Mouse (Mus musculus) midbrain, postnatal 0 days (tissue): ENCODE measurements around the gene Neu1. TPM values are rescaled to one million over a fixed set of nuclear protein-coding genes. Genes with fewer than 3 reads are reported as not detected.

Source experiments
- ATAC-seq: fragments of 200-750 bp; cut with Nextera tagmentation; 2 replicates; pipeline ENCODE4 v1.8.0; 2017; ENCODE audit warnings: moderate number of reproducible peaks, mild to moderate bottlenecking, moderate TSS enrichment, moderate library complexity; ENCODE audit not compliant: low FRiP score
- DNase-seq: peaks from one replicate; pipeline ENCODE4 v3.0.0-alpha.2; 2015; ENCODE audit warnings: low spot score
- H3K27ac ChIP-seq: fragments of 300-500 bp; sonication (generic); 2 replicates; pipeline ENCODE4 v1.5.1; 2014; ENCODE audit warnings: low read depth, mild to moderate bottlenecking, low read length, mixed read lengths
- H3K27me3 ChIP-seq: fragments of 300-500 bp; sonication (generic); 2 replicates; pipeline ENCODE4 v1.6.1; 2014; ENCODE audit warnings: low read length, control low read depth, mixed read lengths; ENCODE audit not compliant: insufficient read depth
- H3K36me3 ChIP-seq: fragments of 300-500 bp; sonication (generic); 2 replicates; pipeline ENCODE4 v1.6.1; 2014; ENCODE audit warnings: low read length, control low read depth, mixed read lengths; ENCODE audit not compliant: insufficient read depth
- H3K4me1 ChIP-seq: fragments of 300-500 bp; sonication (generic); 2 replicates; pipeline ENCODE4 v1.6.1; 2014; ENCODE audit warnings: mild to moderate bottlenecking, control low read depth, antibody characterized with exemption, low read length, mixed read lengths; ENCODE audit not compliant: insufficient read depth
- H3K4me2 ChIP-seq: fragments of 300-500 bp; sonication (generic); 2 replicates; pipeline ENCODE4 v1.6.1; 2014; ENCODE audit warnings: low read depth, mild to moderate bottlenecking, low read length, mixed read lengths; ENCODE audit not compliant: poor library complexity, severe bottlenecking
- H3K4me3 ChIP-seq: fragments of 300-500 bp; sonication (generic); 2 replicates; pipeline ENCODE4 v1.5.1; 2014; ENCODE audit warnings: low read depth, mild to moderate bottlenecking, low read length, moderate library complexity
- H3K9ac ChIP-seq: fragments of 300-500 bp; sonication (generic); replicated peaks from 2 replicates; pipeline ENCODE4 v1.6.1; 2014; ENCODE audit warnings: mild to moderate bottlenecking, low read length, moderate library complexity, mixed read lengths; ENCODE audit not compliant: poor library complexity, severe bottlenecking
- H3K9me3 ChIP-seq: fragments of 300-500 bp; sonication (generic); 2 replicates; pipeline ENCODE4 v1.6.1; 2016; ENCODE audit warnings: low read length, control low read depth
- CTCF ChIP-seq: IDR thresholded peaks from 2 replicates; pipeline ENCODE4 v1.5.1; 2016; ENCODE audit warnings: antibody characterized with exemption, mild to moderate bottlenecking
- WGBS: fragments of 180-500 bp; shearing (Covaris S2); extraction: QIAGEN DNeasy Blood & Tissue Kit; methylation state at CpG from one replicate; pipeline ENCODE4 v1.1.7; 2014; 5-methylcytosine and 5-hydroxymethylcytosine counted together
- polyA plus RNA-seq: library from polyadenylated mRNA; unstranded; fragments of >200 nt; fragmentation: Nextera tagmentation; extraction: Ambion mirVana; gene quantifications from 2 replicates; pipeline ENCODE4 v1.2.1, GENCODE M21; 2015
- total RNA-seq: library from RNA; depleted of rRNA; stranded (reverse); fragments of >200 nt; gene quantifications from 2 replicates; pipeline ENCODE4 v1.2.3, GENCODE M21; 2014

The Neu1 gene
- total and polyA plus RNA-seq, 2 experiments from 2014 or later, result 42.7 to 96.3 TPM

DNA sequence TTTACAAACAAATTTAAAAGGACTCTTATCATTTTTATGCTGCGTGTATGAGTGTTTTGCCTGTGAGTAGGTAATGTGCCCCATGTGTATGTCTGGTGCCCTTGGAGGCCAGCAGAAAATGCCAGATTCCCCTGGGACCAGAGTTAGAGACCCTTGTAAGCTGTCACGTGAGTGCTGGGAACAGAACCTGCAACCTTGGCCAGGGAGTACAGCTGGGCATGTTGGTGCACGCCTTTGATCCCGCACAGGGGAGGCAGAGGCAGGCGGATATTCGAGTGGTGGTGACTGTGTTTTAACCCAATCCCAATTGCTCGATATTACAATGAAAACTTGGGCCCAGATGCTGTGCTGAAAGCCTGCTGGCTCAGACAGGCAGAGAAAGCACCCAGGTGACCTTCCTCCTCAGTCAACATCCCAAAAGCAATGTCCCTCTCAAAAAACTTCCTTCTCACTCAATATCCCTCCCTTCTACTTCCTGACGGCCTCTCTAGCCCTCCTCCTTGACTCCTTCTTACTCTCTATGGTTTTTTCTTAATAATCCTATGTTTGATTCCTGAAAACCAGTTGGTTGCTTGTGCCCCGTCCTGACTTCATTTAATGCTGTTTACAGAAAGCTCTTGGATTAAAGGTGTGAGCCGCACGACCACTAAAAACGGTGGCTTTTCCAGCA is 40.8 kb upstream of the Neu1 start:
- Histone ChIP-seq H3K36me3 (no peaks in the 10 kb centered on the region), H3K4me1 (peaks cover 4% of the 10 kb centered on the region; the same call in 1 of the 2 replicates)

GRCm38 (mm10) chr17:34891377-34891776 is 39.7 kb upstream of the Neu1 start:
- 98% methylated on average over 2 of the region's 2 CpGs for WGBS
- no peak overlapping the region for H3K4me3 ChIP-seq
- no peak for TF ChIP-seq CTCF
- no peak overlapping the region for H3K4me2 ChIP-seq
- H3K27ac ChIP-seq, result no peak overlapping the region
- H3K36me3 ChIP-seq, result no peaks in the 10 kb centered on the region
- peaks cover 12% of the 10 kb centered on the region for H3K4me1 ChIP-seq
- no peaks in the 10 kb centered on the region for H3K27me3 ChIP-seq
- no peak overlapping the region for H3K9ac ChIP-seq
- DNase-seq (no peak), ATAC-seq (no peak)
- H3K9me3 ChIP-seq, result no peaks in the 10 kb centered on the region

More for the DNA sequence above, 40.8 kb upstream of the Neu1 start:
- no peak overlapping the region for H3K27ac ChIP-seq
- H3K9ac ChIP-seq, result no peak overlapping the region
- no peaks in the 10 kb centered on the region for H3K27me3 ChIP-seq
- DNase-seq (no peak), ATAC-seq (no peak)
- no peak for TF ChIP-seq CTCF
- WGBS, result 89% methylated on average over 12 of the region's 12 CpGs
- no peak overlapping the region for H3K4me2 ChIP-seq
- H3K4me3 ChIP-seq, result no peak overlapping the region
- H3K9me3 ChIP-seq, result no peaks in the 10 kb centered on the region

DNA sequence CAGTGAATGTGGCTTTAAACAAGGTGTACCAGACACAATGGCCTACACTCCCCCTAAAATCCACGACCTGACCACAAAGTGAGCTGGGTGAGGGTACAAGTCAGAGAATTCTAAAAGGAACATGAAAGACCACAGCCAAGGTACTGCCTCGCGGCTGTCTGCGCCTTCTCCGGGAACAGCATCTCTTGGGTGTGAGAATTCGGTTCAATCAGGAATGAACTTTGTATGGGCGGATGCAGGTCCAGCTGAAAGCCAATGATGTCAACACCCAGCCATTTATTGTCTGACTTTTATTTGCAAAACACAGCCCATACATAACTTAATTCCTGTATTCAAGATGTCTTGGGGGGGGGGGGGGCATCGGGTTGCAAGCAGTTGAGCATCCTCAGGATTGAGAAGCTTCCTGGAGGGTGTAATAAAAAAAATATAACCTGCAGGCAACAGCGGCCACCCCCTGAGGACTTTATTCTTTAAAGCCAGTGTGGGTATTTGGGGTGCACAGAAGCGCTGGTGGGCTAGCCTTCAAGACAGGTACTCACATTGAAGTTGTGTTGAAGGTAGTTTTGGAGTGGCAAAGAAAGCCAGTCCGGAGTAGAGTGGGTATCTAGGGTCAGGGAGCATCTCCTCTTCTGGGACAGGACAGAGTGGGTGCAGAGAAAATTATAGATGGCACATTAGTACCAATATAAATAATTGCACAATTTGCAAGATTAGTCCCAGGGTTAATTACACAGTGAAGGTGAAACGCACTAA is 37.8 kb upstream of the Neu1 start:
- H3K4me3 ChIP-seq, result peak overlapping the region; percentile 71
- no peaks in the 10 kb centered on the region for H3K27me3 ChIP-seq
- H3K4me2 ChIP-seq, result peak overlapping the region; percentile 65
- ATAC-seq (no peak), DNase-seq (no peak)
- H3K4me1 ChIP-seq, result peaks cover 18% of the 10 kb centered on the region
- TF ChIP-seq CTCF, result no peak
- no peaks in the 10 kb centered on the region for H3K9me3 ChIP-seq
- H3K36me3 ChIP-seq, result no peaks in the 10 kb centered on the region
- peak overlapping the region; percentile 33; the same call in 1 of the 2 replicates for H3K9ac ChIP-seq
- peak overlapping the region; percentile 76 for H3K27ac ChIP-seq
- WGBS, result 68% methylated on average over 12 of the region's 12 CpGs

GRCm38 (mm10) chr17:34894074-34894597 is 36.9 kb upstream of the Neu1 start:
- peak; percentile 47 for TF ChIP-seq CTCF
- peaks cover 18% of the 10 kb centered on the region for H3K4me1 ChIP-seq
- peak overlapping the region; percentile 88 for H3K9ac ChIP-seq
- H3K4me2 ChIP-seq, result peak overlapping the region; percentile 65
- ATAC-seq (peak; percentile 90), DNase-seq (peak; percentile 98)
- WGBS, result under 1% methylated on average over 26 of the region's 51 CpGs
- no peaks in the 10 kb centered on the region for H3K9me3 ChIP-seq
- peak overlapping the region; percentile 71 for H3K4me3 ChIP-seq
- no peaks in the 10 kb centered on the region for H3K36me3 ChIP-seq
- H3K27ac ChIP-seq, result peak overlapping the region; percentile 92
- H3K27me3 ChIP-seq, result no peaks in the 10 kb centered on the region

- peak overlapping the region; percentile 88 for H3K9ac ChIP-seq
- H3K27me3 ChIP-seq, result no peaks in the 10 kb centered on the region
- H3K9me3 ChIP-seq, result no peaks in the 10 kb centered on the region
- peaks cover 18% of the 10 kb centered on the region for H3K4me1 ChIP-seq
- WGBS, result 3% methylated on average over 44 of the region's 51 CpGs
- peak; percentile 55 for ATAC-seq
- peak overlapping the region; percentile 92 for H3K27ac ChIP-seq
- no peaks in the 10 kb centered on the region for H3K36me3 ChIP-seq
- peak overlapping the region; percentile 65 for H3K4me2 ChIP-seq
- peak; percentile 31 for DNase-seq
- peak overlapping the region; percentile 71 for H3K4me3 ChIP-seq
- no peak for TF ChIP-seq CTCF
Measured at GRCm38 (mm10) chr17:34894801-34895530, 36.1 kb upstream of the Neu1 start.
